Comparison of ENCODE assay signal across 28 mouse cellular contexts in the genomic region with DNA sequence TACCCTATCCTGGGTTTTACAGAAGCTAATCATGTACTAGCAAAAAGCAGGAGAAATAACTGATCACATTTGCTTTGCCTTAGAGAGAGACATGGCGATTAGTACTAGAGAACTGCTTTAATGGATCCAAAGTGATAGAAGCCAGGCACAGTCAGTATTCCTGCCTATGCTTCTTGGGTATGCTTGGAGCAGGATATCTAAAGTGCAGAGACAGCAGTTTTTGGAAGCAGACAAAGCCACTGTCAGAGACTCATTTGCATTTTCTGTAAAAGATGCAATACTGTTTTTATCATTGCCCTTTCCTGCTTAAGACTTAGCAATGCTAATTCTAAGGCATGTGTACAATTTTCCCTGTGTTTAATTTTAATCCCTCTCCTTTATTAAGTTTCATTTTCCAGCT.
A peak's percentile ranks its signal among the peaks of the same experiment; 100 is the strongest.
DNase-seq lines count a peak whose midpoint lies in the region; ATAC-seq and TF ChIP-seq lines count a peak whose summit lies in the region.
"Had no signal": no experiment of that assay in that cellular context is flagged by ENCODE, and none has a peak within 500 bp of the region (broad histone marks: within the 10 kb centered on the region; RNA-seq: fewer than 3 reads in every experiment).

No protein-coding gene starts in this region.

- DNase-seq in frontal cortex, postnatal 25 days (ENCODE audit: low spot score in 2 of 2) = no peak
- DNase-seq in forebrain, postnatal 0 days = peak; percentile 10
- DNase-seq: adrenal gland, adult 2 months; adrenal gland, postnatal 14 days; cerebellum, adult 11 months; cerebellum, adult 2 months; cerebellum, adult 9-11 months; cerebellum, postnatal 25 days; gastrocnemius, postnatal 25 days; heart, adult 18-20 months; heart, postnatal 14 days; heart, postnatal 4 days; kidney, adult 18-20 months; kidney, adult 9 months had no signal

- no peak overlapping the region for H3K27ac ChIP-seq in forebrain, embryonic 13.5 days
- no peak overlapping the region for H3K27ac ChIP-seq in forebrain, embryonic 12.5 days
- no peak overlapping the region for H3K27ac ChIP-seq in forebrain, postnatal 0 days (ENCODE audit: low read depth, low read length)
- no peak overlapping the region for H3K27ac ChIP-seq in liver, embryonic 12.5 days
- H3K27ac ChIP-seq: embryonic facial prominence, embryonic 12.5 days; embryonic facial prominence, embryonic 15.5 days; heart, embryonic 10.5 days; heart, embryonic 13.5 days; hindbrain, embryonic 14.5 days; hindbrain, postnatal 0 days had no signal

- H3K4me2 ChIP-seq in forebrain, embryonic 13.5 days = no peak overlapping the region
- no peak overlapping the region for H3K4me2 ChIP-seq in forebrain, embryonic 12.5 days
- H3K4me2 ChIP-seq in forebrain, postnatal 0 days (ENCODE audit: low read depth) = no peak overlapping the region
- no peak overlapping the region for H3K4me2 ChIP-seq in liver, embryonic 12.5 days
- H3K4me2 ChIP-seq: embryonic facial prominence, embryonic 12.5 days; embryonic facial prominence, embryonic 15.5 days; heart, embryonic 13.5 days; hindbrain, embryonic 14.5 days had no signal

- WGBS in forebrain, embryonic 13.5 days = 76% methylated on average over 1 of the region's 1 CpGs
- WGBS in forebrain, embryonic 12.5 days = 72% methylated on average over 1 of the region's 1 CpGs
- 59% methylated on average over 1 of the region's 1 CpGs for WGBS in forebrain, postnatal 0 days
- WGBS in liver, embryonic 12.5 days (ENCODE audit: insufficient replicate concordance) = 77% methylated on average over 1 of the region's 1 CpGs

- no peak for TF ChIP-seq CTCF in forebrain, postnatal 0 days (IDR thresholded peaks at IDR 0.05; ENCODE audit: low read depth)

- H3K27me3 ChIP-seq in forebrain, embryonic 13.5 days = no peaks in the 10 kb centered on the region
- no peaks in the 10 kb centered on the region for H3K27me3 ChIP-seq in forebrain, embryonic 12.5 days
- no peaks in the 10 kb centered on the region for H3K27me3 ChIP-seq in forebrain, postnatal 0 days (ENCODE audit: insufficient read depth, low read length)
- no peaks in the 10 kb centered on the region for H3K27me3 ChIP-seq in liver, embryonic 12.5 days (replicated peaks)
- H3K27me3 ChIP-seq: embryonic facial prominence, embryonic 12.5 days; embryonic facial prominence, embryonic 15.5 days; heart, embryonic 13.5 days; Patski had no signal

- no peaks in the 10 kb centered on the region for H3K4me1 ChIP-seq in forebrain, embryonic 13.5 days
- no peaks in the 10 kb centered on the region for H3K4me1 ChIP-seq in forebrain, embryonic 12.5 days
- no peaks in the 10 kb centered on the region for H3K4me1 ChIP-seq in forebrain, postnatal 0 days (ENCODE audit: insufficient read depth)
- H3K4me1 ChIP-seq in liver, embryonic 12.5 days = no peaks in the 10 kb centered on the region
- H3K4me1 ChIP-seq: embryonic facial prominence, embryonic 12.5 days; embryonic facial prominence, embryonic 15.5 days; heart, embryonic 10.5 days; heart, embryonic 13.5 days had no signal

- peak; percentile 61; the same call in 1 of the 2 replicates for ATAC-seq in forebrain, embryonic 13.5 days
- ATAC-seq in forebrain, embryonic 12.5 days (ENCODE audit: low FRiP score) = no peak
- peak; percentile 96 for ATAC-seq in frontal cortex, adult (ENCODE audit: low TSS enrichment)
- ATAC-seq in forebrain, postnatal 0 days = peak; percentile 70
- no peak for ATAC-seq in liver, embryonic 12.5 days
- ATAC-seq: hindbrain, postnatal 0 days; inflammation-experienced regulatory T-cells, adult 6 months; intestine, embryonic 16.5 days; Patski had no signal

- H3K9ac ChIP-seq in forebrain, embryonic 13.5 days = no peak overlapping the region
- H3K9ac ChIP-seq in forebrain, embryonic 12.5 days = no peak overlapping the region
- no peak overlapping the region for H3K9ac ChIP-seq in forebrain, postnatal 0 days
- no peak overlapping the region for H3K9ac ChIP-seq in liver, embryonic 12.5 days
- H3K9ac ChIP-seq: embryonic facial prominence, embryonic 12.5 days; embryonic facial prominence, embryonic 15.5 days; heart, embryonic 13.5 days; hindbrain, embryonic 14.5 days had no signal

- no peak overlapping the region for H3K4me3 ChIP-seq in forebrain, embryonic 13.5 days
- H3K4me3 ChIP-seq in forebrain, embryonic 12.5 days (replicated peaks) = no peak overlapping the region
- no peak overlapping the region for H3K4me3 ChIP-seq in forebrain, postnatal 0 days (ENCODE audit: low read depth, low read length)
- H3K4me3 ChIP-seq in liver, embryonic 12.5 days = no peak overlapping the region
- H3K4me3 ChIP-seq: embryonic facial prominence, embryonic 12.5 days; embryonic facial prominence, embryonic 15.5 days; heart, embryonic 10.5 days; heart, embryonic 13.5 days had no signal

- H3K9me3 ChIP-seq in forebrain, embryonic 13.5 days (replicated peaks) = no peaks in the 10 kb centered on the region
- H3K9me3 ChIP-seq in forebrain, embryonic 12.5 days = no peaks in the 10 kb centered on the region
- no peaks in the 10 kb centered on the region for H3K9me3 ChIP-seq in forebrain, postnatal 0 days (ENCODE audit: low read length)
- no peaks in the 10 kb centered on the region for H3K9me3 ChIP-seq in liver, embryonic 12.5 days (replicated peaks)
- H3K9me3 ChIP-seq: embryonic facial prominence, embryonic 12.5 days; embryonic facial prominence, embryonic 15.5 days; G1E; heart, embryonic 10.5 days; heart, embryonic 13.5 days had no signal

- H3K36me3 ChIP-seq in forebrain, embryonic 13.5 days (ENCODE audit: poor library complexity, severe bottlenecking) = no peaks in the 10 kb centered on the region
- no peaks in the 10 kb centered on the region for H3K36me3 ChIP-seq in forebrain, embryonic 12.5 days (replicated peaks)
- no peaks in the 10 kb centered on the region for H3K36me3 ChIP-seq in forebrain, postnatal 0 days (ENCODE audit: insufficient read depth)
- no peaks in the 10 kb centered on the region for H3K36me3 ChIP-seq in liver, embryonic 12.5 days
- H3K36me3 ChIP-seq: embryonic facial prominence, embryonic 12.5 days; embryonic facial prominence, embryonic 15.5 days; G1E; heart, embryonic 10.5 days; heart, embryonic 13.5 days had no signal

Comparison
In these comparisons a context has a peak if more than half of its experiments do, and no peak if none do; other contexts are left out.
1. ATAC-seq: peak in forebrain, embryonic 13.5 days (single experiment), frontal cortex, adult (single experiment) and forebrain, postnatal 0 days (single experiment); none in forebrain, embryonic 12.5 days (single experiment) and liver, embryonic 12.5 days (single experiment).